Mouse (Mus musculus) c-Kit-positive CD71-negative TER-119-negative erythroid progenitor cells, embryonic 14.5 days (primary cell): Measurements from ENCODE around the gene Gcc2.
"Not testable (repeated sequence)": the region's sequence is repeated elsewhere in the genome, so short reads cannot be mapped to it uniquely, and the experiment has no call there.

Source experiments
- DNase-seq: peaks from one replicate; pipeline ENCODE4 v3.0.0-alpha.2; 2013; ENCODE audit warnings: low read depth

Gcc2 gene

GRCm38 (mm10) chr10:58231779-58232640, 23.3 kb upstream of the Gcc2 start:
- not testable (repeated sequence) for DNase-seq

DNA sequence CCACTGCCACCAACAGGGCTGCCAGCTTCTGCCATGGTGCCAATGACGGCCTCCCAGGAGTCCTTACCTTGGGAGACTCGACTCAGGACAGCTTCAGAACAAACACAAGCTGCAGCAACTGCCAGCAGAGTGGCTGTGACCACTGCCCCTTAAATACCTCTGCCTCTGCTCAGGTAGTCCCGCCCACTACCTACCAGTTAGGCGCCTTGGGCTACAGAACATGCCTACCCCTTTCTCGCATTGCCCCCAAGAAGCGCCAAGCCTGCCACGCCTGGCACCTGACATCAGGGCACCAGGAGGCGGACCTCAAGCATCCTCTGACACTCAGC, 22.7 kb upstream of the Gcc2 start, which contains the start of gene Duxf3:
TSS of gene Duxf3 (minus strand) at position 35 of the 329 bp plus-strand sequence.
- not testable (repeated sequence) for DNase-seq

GRCm38 (mm10) chr10:58233054-58233739, 22.1 kb upstream of the Gcc2 start:
- not testable (repeated sequence) for DNase-seq

GRCm38 (mm10) chr10:58233740-58234121, 21.6 kb upstream of the Gcc2 start:
- DNase-seq: not testable (repeated sequence)

DNA sequence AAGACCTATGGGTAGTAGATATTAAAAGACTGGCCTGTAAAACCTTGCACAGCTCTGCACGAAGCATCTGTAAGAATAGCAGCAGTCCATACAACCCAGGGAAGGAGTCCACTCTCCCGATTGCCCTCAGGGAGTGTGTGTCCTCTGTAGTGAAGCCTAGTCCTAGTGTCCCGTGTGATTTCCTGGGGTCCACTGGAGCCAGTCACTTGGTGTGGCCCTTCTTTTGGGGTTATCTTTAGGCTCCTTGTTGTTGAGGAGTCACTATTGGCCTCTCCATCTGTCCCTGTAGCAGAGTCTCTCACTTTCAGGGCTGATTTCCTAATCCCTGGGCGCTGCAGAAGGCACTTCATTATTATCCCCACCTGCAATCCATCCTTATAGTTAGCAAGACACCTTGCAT, 20.3 kb upstream of the Gcc2 start:
- not testable (repeated sequence) for DNase-seq

- no peak for DNase-seq
Observed at GRCm38 (mm10) chr10:58236613-58237012, 18.7 kb upstream of the Gcc2 start, which contains the start of gene Gm4981. TSS of gene Gm4981 (minus strand) at chr10:58236701.

GRCm38 (mm10) chr10:58238984-58239740, 16.1 kb upstream of the Gcc2 start:
- DNase-seq: not testable (repeated sequence)

GRCm38 (mm10) chr10:58249535-58249934, 5.8 kb upstream of the Gcc2 start:
- DNase-seq: no peak

DNA sequence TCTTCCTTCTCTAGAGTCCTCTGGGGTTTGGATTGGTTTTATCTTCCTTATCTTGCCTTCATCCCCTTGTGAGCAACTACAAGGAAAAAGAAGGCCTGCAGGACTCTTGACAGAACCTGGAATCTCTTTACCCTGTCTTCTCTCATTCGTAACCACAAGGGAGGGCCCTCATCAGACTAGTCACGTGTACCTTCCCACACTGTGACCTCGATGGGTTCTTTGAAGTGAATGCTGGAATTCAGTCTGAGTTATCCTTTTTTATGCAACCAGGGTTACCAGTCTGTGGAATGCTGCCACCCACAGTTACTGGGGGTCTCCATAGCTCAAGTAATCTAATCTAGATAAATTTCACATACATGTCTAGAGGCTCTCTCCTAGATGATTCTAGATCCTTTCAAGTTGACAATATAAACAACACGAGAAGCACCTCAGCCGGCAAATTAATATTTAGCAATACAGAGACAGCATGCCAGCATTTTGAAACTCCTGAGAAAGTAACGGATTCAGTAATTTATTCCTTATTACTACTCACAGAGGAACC, 592 bp upstream of the Gcc2 start:
- no peak for DNase-seq

- DNase-seq: no peak
Observed at GRCm38 (mm10) chr10:58255954-58256353, 657 bp downstream of the Gcc2 start.

DNA sequence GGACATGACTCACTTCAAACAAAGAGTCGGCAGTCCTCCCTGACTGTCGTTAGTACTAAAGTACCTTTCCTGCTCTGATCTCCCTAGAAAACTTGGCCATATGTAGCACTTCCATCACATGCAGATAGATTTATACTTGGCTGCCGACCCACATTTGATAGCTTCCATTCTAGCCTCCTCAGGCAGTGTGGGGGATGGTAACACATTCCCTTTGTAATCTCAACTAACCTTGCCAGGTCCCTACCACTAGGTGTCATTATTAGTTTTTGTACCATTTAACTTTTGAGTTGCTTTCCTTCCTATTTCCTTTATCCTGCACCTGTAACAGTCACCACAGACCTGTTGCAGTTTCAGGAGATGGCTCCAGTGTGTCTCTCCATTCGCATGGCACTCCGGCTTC, 3.2 kb downstream of the Gcc2 start:
- no peak for DNase-seq

- DNase-seq: no peak
Observed at GRCm38 (mm10) chr10:58282238-58282637, 26.9 kb downstream of the Gcc2 start.

DNA sequence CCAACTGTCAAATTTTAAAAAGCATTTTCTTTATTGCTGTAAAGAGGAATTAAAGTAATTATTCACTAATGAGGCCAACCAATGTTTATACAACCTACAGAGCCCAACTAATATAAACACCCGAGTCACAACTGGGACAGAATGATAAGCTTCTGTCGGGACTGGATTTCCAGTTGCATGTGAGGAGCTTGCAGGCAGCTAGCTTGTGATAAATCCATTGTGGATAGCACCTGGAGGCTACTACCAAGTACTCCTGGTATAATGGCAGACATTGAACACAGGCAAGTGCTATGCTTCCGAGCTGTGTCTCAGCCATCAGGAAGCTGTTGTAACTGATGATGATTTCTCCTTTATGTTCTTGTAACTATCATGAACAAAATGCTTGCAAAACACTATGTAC, 35.4 kb downstream of the Gcc2 start:
- no peak for DNase-seq

GRCm38 (mm10) chr10:58294246-58294645, 38.9 kb downstream of the Gcc2 start:
- DNase-seq: no peak

DNA sequence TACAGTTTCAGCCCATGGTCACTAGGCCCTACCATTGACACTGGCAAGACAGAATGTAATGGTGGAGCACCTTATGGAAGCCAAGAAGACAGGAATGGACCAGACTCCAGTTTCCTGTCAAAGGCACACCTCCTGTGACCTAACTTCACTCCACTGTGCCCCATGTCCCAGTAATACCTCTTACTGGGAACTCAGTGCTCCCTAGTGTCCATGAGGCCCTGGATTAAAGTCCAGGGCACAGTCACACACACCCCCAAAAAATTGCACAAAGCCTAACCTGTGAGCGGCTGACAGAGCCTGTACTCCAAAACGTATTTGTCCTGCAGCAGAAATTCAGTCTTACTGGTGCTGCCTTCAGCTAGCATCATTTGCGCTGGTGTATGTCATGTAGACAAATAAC, 40.3 kb downstream of the Gcc2 start:
- no peak for DNase-seq

- no peak for DNase-seq
Observed at GRCm38 (mm10) chr10:58304996-58305395, 49.7 kb downstream of the Gcc2 start.

- no peak for DNase-seq
Observed at GRCm38 (mm10) chr10:58306897-58307296, 51.6 kb downstream of the Gcc2 start.

DNA sequence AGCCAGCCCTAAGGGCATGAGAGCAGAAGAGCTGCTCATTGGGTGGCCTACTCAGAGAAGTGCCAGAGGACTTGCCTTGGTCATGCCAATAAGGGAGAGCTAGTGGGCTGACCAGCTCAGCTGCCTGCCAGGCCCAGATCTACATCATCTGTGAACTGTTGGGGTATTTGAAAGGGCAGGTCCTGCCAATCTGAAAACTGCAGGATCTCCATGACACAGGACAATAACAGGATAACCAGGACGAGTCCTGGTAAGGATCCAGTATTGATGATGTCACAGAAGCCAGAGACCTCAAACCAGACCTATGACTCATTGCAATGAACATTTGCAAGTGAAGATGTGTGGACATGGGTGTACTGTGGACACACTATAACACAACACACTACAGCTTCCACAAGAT, 55.5 kb downstream of the Gcc2 start:
- no peak for DNase-seq

DNA sequence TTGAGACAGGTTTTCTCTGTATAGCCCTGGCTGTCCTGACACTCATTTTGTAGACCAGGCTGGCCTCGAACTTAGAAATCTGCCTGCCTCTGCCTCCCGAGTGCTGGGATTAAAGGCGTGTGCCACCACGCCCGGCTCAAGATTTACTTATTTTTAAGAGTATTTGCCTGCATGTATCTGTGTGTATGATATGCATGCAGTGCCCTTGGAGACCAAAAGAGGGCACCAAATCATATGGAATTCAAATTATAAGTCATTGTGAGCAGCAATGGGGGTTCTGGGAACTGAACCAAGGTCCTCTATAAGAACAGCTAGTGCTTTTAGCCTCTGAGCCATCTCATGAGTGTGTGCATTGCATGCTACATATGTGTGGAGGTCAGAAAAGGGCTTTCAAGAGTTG, 57.6 kb downstream of the Gcc2 start:
- no peak for DNase-seq

DNA sequence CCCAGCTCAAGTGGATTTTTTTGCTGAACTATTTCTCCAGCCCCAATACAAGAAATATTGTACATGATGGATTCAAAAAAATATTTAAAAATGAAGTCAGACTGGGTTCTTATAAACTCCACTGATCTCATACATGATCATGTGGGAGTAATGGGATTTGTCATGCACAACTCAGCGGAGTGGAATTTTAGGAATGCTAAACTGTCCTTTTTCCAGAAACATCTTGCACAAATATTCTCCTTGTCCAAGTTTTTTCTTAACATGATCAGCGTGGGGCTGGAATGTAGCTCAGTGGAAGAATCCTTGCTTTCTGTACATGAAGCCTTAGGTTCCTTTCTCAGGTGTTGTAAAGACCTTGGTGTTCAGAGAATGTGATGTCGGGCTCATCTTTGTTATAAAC, 65.6 kb downstream of the Gcc2 start:
- DNase-seq: no peak

DNA sequence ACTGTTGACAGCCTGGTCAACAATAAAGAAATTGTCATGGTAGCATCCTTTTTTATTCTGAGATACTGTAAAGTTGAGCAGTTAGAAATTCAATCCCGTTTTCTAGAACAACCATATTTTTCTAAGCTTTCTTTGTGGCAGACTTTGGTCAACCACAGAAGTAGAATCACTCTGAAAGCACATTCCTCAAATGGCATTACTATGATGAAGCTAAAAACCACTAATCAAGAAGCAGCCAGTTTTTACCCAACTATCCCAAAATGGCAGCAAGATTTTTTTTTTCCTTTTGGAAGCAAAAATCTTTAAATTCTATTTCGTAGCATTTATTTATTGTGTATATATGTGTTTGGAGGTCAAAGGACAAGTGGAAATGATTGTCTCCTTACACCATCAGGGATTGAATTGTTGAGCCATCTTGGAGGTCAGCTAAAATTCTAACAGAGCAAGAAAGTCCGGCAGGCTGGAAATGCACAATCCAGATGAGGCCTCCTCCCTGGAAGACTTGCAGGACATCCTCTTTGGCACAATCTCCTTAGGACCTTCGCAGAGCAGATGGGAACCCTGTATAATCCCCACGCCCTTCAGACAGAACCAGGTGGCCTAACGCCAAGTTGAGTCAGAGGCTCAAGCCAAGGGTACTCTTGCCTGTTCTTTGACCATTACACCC, 67.2 kb downstream of the Gcc2 start:
- DNase-seq: no peak
